Mouse (Mus musculus) heart, postnatal 25 days (tissue): ENCODE measurements at regions not wholly inside any gene's neighbourhood (a gene's known extent, or its start where the extent isn't known, plus 50 kb on each side); places are given as distances from the start of the nearest gene placed in this dataset.
"Not testable (repeated sequence)": the region's sequence is repeated elsewhere in the genome, so short reads cannot be mapped to it uniquely, and the experiment has no call there.

Experiments used
- DNase-seq: peaks from one replicate; pipeline ENCODE4 v3.0.0; 2022; ENCODE audit warnings: low spot score
- intact Hi-C: fragments of 180-260 bp; cut with DNase I; formaldehyde crosslinking; loops from one replicate; pipeline ENCODE4 v1.15.1; 2025

DNA sequence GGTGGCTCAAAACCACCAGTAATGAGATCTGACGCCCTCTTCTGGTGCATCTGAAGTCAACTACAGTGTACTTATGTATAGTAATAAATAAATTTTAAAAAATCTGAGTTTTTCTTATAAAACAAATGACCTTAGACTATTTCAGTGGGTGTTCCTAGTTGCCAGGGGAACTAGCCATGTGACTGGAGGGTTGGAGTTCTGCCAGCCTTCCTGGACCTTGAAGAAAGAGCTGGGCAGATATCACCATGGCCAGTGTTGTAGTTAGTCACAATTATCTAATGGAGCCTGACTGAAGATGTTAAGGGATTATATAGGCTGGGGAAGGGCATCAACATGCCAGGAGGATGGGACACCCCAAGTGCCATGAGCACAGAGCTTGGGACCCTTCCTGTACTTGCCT, 217.2 kb downstream of the Tpra1 start:
- no peak for DNase-seq
- intact Hi-C loops: no loop called here

DNA sequence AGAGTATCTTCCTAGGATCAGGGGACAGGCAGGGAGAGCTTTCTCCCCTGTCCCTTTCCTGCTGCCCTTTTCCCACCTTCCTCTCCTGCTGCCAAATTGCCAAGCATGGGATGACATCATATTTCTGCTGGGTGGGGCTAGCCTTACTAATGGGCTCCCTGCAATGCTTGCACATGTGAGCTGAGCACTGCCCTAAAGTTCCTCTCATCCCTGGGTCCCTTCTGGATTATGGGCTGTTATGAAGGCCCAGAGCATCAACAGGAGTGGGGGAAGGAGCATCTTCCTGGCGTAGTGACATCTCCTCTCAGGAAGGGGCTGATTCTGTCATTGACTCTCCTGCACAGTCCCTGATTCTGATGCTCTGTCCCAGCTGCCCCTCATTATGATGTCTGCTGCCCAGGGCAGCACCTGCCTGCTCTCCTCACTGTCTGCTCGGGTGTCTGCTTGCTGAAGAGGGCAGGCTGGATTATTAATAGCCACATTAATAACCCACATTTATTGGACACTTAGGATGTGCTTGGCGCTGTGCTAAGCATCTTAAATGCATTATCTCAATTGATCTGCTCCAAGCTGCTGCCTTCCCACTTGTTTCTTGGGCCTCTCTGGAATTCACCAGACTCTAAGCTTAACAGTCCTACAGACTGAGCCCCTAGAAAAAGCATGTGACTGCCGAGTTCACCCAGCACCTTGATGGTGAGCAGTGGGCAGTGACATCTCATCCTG, 219.1 kb downstream of the Tpra1 start:
- intact Hi-C loops: no loop called here

DNA sequence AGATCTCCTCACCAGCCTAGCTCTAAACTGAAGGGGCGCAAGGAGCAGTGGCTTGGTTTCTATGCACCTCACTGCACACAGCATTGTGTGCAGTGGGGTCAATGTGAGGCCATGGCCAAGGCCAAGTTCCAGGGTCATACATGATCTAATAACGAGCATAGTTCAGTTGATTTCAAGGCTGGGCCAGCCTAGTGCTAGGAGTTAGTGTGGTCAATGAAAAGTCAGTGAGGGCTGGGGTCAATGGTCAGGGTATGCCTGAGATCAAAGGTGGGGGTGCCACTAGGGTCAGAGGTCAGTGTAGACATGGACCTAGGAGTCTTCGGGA, 219.7 kb downstream of the Tpra1 start:
- DNase-seq: no peak
- intact Hi-C loops: no loop called here

More for the DNA sequence above, 219.1 kb downstream of the Tpra1 start:
- DNase-seq: no peak

DNA sequence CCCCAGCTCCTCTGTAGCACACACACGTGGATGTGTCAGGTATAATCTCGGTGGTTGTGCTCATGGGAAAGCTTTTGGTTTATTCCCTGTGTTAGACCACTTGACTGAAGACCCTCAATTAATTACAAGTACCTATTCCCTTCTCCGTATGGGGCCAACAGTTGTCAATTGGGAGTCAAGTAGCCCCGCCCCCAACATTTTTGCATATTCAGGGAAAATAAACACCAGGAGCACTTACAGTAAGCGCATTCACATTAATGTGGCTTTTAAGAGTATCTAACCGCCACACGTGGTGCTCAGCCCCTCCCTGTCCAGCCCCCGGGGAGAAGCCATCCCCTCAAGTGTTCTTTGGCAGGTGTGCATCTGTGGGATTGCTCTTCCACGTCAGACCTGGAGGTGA, 223.9 kb downstream of the Tpra1 start:
- intact Hi-C loops: no loop called here

DNA sequence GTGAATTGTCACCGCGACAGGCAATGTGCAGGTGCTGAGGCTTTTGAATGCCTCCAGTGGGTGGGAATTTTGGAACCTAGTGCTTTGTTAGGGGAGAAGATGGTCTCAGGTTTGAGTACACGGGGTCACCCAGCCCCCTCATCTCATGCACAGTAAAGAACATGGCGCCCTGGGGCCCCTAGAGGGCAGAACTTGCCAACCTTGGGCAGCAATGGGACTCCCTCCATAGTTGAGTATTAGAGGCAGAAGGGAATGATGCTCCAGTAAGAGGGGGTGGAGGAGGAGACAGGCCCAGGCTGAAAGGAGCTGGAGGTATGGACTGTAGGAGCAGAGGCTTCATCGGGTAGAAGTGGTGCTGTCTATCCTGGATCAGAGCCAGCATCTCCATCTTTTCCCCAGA, 226.1 kb downstream of the Tpra1 start:
- intact Hi-C loops, DNase-seq: not testable (repeated sequence)

More for the DNA sequence above, 223.9 kb downstream of the Tpra1 start:
- no peak for DNase-seq

DNA sequence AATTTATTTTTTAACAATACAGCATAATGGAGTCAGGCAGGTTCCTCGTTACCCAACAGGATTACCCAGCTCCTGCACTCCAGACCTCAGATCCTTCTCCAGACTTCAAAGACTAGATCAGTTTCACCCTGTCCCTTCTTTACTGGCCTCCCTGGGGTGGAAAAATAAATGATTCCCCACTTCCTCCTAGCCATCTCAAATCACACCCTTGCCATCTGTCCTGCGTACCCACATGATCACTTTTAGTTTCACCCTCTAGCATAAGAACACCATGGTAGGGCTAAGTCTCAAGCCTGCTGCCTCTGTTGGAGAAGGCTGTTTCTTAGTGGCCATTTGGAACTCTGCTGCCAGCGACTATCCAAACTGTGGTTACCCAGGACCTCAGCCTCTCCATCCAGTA, 222.0 kb downstream of the Plxna1 start:
- intact Hi-C loops: no loop called here
- no peak for DNase-seq

DNA sequence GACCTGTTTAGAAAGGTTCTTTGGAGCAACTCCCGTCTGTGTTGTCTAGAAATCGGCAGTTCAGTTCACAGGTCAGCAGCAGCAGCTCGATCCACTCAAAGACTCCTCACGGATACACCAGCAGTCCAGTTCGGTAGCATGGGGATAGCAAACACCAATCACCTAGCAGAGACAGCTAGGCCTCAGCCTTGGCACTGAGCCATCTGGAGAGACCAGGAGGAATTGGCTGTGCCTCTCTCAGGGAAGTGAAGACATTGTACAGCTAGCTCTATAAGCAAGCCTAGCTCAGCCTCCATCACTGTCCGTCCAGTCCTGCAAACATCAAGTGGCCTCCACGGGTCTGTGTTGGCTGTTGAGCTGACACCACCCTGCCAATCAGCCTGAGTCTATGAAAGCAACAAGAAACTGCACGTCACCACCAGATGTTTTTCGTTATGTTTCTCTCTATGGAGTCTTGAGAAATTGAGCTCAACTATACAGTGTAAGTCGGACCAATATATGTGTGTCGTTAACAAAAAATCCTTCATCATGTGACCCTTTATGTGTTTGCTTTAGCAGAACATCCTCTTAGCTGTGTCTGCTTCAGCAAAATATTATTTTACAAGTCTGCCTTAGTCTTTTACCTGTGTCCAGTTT, 209.3 kb downstream of the Plxna1 start:
- intact Hi-C loops: no loop called here
- DNase-seq: no peak

DNA sequence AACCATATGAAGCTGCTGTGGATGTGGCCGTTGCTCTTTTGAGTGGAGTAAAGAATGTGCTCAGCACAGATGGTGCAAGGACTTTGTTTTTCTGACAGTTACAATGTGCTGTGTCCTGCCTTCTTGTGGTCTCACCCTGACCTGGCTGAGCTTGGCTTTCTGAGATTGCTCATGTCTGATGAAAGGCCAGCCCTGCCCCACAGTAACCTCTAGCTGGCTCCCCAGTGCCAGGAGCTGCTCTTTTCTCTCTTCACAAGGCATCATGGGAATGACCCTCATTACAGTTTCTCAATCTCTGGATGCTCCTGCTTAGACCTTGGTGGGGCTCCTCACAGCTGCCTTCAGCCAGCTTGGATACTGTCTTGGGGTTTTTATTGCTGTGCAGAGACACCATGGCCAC, 204.9 kb downstream of the Plxna1 start:
- no peak for DNase-seq
- intact Hi-C loops: no loop called here

DNA sequence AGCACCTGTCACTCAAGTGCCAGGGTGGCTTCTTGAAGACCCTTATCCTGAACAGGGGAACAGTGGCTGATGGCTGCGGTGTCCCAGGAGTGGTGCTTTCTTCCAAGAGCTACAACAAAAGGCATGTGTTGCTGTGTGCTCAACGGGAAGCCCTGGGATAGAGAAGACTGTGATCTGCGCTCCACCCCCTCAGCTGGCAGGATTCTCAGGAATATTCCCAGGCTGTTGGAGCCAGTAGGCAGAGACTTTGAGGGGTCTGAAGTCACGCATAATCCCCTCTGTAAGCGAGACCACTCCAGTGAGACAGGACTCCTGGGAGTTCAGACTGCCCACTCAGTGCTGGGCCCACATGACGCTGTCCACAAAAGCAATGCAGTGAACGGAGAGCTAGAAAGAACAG, 202.4 kb downstream of the Plxna1 start:
- intact Hi-C loops: no loop called here
- no peak for DNase-seq

DNA sequence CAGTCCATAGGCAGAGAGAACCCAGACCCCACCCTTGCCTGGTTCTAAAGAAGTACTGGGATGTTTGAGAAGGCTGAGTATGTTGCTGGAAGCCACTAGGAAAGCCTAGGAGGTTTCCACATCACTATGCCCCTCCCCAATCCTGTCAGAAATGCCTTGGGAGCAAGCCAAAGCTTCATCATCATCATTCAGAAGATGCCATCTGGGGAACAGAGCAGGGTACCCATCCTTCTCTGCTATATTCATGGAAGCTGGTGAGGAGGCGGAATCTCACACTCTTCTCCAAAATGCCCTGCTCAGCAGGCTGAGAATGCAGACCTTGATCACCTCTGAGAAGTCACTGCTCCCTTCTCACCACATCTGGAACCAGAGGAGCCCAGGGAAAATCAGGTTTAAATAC, 200.7 kb downstream of the Plxna1 start:
- no peak for DNase-seq
- intact Hi-C loops: no loop called here

DNA sequence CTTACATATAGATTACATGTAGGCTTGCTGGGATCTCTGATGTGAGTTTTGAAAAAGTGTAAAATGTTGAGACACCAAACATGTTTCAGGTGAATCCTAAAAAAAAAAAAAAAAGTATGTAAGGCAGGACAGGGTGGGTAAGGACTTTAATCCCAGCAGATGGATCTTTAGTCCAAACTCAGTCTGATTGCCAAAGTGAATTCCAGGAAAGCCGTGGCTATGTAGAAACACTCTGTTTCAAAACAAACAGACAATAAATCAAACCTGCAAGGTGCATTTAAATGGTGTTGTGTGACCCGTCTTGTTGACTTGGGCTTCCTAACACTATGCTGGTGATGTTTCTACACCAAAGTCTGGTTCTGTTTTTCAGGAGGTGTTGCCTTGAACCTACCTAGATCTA, 192.9 kb downstream of the Plxna1 start:
- intact Hi-C loops: no loop called here
- no peak for DNase-seq

DNA sequence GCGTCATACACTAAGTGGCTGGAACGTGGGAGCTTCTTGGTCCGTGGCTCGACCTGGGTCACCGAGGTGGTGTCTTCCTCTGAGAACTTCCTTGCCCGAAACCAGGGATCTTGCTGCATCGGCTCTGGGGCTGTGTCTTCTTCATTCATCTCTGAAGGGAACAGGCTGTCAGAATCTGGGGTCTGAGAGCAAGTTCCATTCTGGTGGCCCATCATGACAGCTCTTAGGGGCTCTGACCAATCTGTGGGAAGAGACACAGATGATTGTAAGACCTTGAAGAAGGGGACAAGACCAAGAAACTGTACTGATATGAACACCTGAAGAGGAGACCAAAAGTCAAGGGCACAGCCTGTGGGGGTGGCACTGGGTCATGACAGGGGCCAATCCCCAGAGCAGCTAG, 177.5 kb downstream of the Plxna1 start:
- intact Hi-C loops, DNase-seq: not testable (repeated sequence)

DNA sequence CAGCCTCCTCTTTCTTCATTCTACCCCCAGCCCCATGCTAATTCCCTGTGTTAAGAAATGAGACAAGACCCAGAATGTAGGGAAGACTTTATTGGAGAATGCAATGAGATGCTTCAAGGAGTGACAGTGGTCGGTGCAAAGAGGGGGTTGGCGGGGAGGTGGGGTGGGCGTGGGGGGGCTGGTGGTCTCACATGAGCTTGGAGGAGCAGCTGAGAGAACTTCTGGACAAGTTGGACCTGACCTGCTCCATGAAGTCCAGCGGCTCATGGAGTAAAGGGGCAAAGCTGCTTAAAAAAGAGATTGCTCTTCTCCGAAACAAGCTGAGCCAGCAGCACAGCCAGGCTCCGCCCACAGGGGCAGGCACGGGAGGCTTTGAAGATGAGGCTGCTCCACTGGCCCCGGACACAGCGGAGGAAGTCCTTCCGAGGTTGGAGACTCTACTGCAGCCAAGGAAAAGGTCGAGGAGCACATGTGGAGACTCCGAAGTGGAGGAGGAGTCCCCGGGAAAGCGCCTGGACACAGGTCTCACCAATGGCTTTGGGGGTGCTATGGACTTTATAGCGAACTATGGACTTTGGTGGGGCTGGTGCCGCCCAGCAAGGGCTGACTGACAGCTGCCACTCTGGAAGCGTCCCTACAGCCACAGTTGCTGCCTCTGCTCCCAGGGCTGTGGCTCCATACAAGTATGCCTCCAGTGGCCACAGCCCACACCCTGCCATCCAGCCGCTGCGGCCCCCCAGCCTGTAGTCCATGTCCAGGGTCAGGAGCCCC, 161.7 kb downstream of the Plxna1 start:
- intact Hi-C loops, DNase-seq: not testable (repeated sequence)

DNA sequence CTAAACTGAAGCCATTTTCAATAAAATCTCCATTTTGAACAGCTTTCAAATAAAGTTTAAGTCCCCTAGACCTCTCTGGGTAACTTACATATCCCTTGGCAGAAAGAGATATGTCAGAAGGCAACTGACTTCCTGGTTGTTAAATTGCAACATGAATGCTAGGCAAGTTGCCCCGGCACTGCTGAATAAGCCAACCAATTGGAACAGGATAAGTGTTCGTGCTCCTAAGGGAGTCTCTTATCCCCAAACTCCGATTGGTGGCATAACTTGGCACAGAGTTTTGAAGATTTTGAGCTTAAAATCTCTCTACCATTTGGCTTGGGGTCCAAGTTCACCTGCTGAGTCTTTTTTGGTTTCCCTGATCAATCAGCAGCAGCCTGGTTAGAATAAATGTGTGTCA, 147.4 kb downstream of the Plxna1 start:
- intact Hi-C loops: no loop called here
- DNase-seq: no peak

DNA sequence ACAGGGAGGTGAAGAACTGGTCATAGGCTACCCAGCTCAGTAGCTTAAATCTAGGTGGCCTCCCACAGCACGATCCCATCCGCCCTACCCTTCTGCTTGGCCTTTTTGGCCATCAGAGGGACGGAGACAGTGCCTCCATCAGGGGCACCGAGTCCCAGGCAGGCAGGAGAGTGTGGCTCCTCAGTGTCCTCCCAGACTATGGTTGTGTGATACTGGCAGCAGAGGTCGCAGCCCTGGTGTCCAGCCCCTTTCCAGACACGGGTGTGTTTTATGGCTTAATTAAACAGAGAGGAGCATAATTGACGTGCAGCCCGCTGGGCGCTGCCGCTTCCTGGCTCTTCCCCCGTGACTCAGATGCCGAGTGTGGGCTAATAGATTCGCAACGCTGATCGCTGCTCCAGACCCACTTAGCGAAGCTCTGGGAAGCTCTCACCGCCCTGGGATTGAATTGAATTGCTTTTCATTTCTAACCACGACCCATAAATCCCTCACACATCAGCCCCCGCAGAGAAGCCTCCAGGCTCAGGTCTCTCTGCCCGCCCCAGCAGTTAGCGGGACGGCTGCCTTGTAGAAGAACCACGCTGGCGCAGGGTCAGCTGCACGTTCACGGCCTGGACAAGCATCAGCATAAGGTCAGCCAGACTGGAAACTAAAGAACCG, 126.9 kb downstream of the Plxna1 start:
- DNase-seq: no peak
- intact Hi-C loops: loop anchor here (10.0 kb wide), 1 partner anchor 319 kb away; no protein-coding TSS in a partner anchor

DNA sequence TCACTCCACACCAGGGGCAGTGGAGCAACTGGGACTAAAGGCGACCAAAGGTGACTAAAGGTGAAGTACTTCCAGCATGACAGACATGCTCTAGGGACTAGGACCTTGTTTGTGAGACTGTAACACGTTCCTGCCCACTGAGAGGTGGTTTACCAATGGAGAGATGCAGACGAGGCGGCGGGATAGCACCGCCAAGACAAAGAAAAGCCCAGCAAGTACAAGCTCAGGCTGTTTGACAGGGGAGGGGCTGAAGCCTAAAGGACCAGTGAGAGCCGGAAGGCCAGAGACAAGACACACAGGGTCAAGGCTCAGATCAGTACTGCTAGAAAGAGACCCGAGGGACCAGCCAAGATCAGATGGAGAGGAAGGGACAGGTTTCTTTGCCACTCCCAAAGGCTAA, 126.2 kb downstream of the Plxna1 start:
- DNase-seq: no peak
- intact Hi-C loops: loop anchor here (10.0 kb wide), 1 partner anchor 319 kb away; no protein-coding TSS in a partner anchor

DNA sequence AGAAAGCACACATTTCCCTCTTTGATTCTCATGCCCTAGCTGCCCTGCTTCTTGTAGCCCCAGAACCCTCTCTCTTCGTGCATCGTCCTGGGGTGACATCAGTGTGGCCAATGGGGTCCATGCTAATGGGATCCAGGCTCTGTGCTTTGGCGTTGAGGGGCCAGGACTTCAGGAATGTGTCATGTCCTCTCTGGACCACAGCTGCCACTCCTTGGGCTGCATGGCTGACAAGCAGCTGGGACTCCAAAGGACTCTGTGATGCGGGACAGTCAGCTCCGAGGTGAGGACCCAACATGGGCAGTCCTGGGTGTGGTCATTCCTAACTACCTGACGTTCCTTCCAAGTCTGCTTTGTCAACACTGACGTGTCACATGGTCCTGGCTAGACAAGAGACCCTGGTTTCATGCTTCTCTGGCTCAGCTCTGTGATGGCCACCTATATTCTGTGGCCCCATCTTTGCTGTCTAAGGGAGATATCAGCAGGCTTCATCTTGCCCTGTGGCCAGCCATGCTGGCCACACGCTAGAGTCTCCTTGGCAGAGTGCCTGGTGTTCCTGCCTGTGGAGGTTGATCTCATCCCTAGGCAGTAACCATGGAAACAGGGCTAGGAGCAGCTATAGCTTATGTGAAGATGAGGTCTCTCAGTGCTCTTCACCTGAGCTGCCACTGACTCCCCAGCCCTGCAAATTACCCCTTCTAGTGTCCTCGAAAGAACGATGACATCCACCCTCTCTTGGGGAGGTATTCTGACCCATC, 125.4 kb downstream of the Plxna1 start:
- no peak for DNase-seq
- intact Hi-C loops: loop anchor here (10.0 kb wide), 1 partner anchor 318 kb away; no protein-coding TSS in a partner anchor

DNA sequence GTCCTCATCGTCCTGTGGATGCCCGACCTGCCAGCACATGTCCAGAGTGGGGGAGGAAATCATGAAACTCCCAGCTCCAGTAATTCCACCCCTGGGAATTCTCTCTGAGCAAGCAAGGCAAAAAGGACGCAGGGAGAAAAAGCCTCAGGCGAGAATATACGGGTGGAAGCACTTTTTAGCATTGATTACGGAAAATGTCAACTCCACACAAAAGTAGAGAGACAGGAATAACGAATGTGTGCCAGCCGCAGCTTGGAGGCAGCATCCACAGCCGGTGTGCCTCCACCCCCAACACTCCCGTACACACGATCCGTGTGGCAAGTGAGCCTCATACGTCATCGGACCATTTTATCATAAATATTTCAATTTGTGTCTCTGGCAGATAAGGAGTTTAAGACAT, 123.5 kb downstream of the Plxna1 start:
- DNase-seq: no peak
- intact Hi-C loops: loop anchor here (10.0 kb wide), 1 partner anchor 316 kb away; no protein-coding TSS in a partner anchor

DNA sequence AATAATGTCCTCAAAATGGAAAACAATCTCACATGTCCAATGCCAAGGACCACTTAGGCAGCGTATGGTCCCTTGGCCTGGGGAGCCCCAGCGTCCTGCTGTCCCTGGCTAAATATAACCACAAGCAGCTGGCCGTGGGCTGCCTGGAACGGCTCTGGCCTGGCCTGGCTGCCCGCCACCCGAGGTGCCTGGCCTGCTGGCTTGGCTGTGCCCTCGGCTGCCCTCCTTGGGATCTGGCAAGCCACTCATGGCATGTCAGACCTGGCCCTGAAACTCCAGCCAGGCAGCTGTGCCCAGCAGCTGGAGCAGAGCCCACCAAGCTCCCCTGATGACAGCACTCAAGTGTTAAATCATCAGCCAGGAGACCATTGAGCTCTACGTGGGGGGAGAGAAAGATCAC, 122.9 kb downstream of the Plxna1 start:
- peak; percentile 66 for DNase-seq
- intact Hi-C loops: loop anchor here (10.0 kb wide), 1 partner anchor 315 kb away; no protein-coding TSS in a partner anchor
